Comparison of ENCODE assay signal across 8 mouse cellular contexts in genomic region chr17:45581567-45581983, GRCm38 (mm10). TPM values are rescaled to one million over a fixed set of nuclear protein-coding genes. Genes with fewer than 3 reads are reported as not detected.
DNase-seq lines count a peak whose midpoint lies in the region; ATAC-seq lines count a peak whose summit lies in the region.
"Had no signal": no experiment of that assay in that cellular context is flagged by ENCODE, and none has a peak within 500 bp of the region (broad histone marks: within the 10 kb centered on the region; RNA-seq: fewer than 3 reads in every experiment).

No protein-coding gene starts in this region.

- H3K4me1 ChIP-seq in kidney, embryonic 16.5 days (ENCODE audit: insufficient read depth, low read length), result peaks cover 33% of the 10 kb centered on the region
- peaks cover 50% of the 10 kb centered on the region for H3K4me1 ChIP-seq in liver, embryonic 16.5 days (ENCODE audit: control insufficient read depth, low read depth, low read length)

- no peak overlapping the region for H3K9ac ChIP-seq in kidney, embryonic 16.5 days (replicated peaks; ENCODE audit: low read length)
- H3K9ac ChIP-seq in liver, embryonic 16.5 days (ENCODE audit: low read depth, low read length), result peak overlapping the region; percentile 13; the same call in 1 of the 2 replicates

- DNase-seq in A20 (ENCODE audit: low read depth, low spot score), result peak; percentile 76
- DNase-seq in CD4-positive, CD25-positive, alpha-beta regulatory T cell, adult 2 months (ENCODE audit: low read depth, low spot score), result peak; percentile 90
- peak; percentile 88 for DNase-seq in c-Kit-positive CD71-positive TER-119-positive erythroid progenitor cells, embryonic 14.5 days (ENCODE audit: low spot score)
- DNase-seq in gastrocnemius, postnatal 4 days (ENCODE audit: low spot score in 2 of 2), result peak; percentile 60 to 74
- DNase-seq in retina, postnatal 1 day, result peak; percentile 89

- peaks cover 4% of the 10 kb centered on the region for H3K36me3 ChIP-seq in kidney, embryonic 16.5 days (ENCODE audit: insufficient read depth, low read length)
- H3K36me3 ChIP-seq in liver, embryonic 16.5 days (ENCODE audit: control insufficient read depth, insufficient read depth), result peaks cover 21% of the 10 kb centered on the region

- no peak overlapping the region for H3K4me3 ChIP-seq in kidney, embryonic 16.5 days (ENCODE audit: low read length)
- H3K4me3 ChIP-seq in liver, embryonic 16.5 days (ENCODE audit: low read depth, low read length), result no peak overlapping the region

- peaks cover 2% of the 10 kb centered on the region; the same call in 1 of the 2 replicates for H3K9me3 ChIP-seq in kidney, embryonic 16.5 days (ENCODE audit: low read length)
- H3K9me3 ChIP-seq in liver, embryonic 16.5 days (replicated peaks; ENCODE audit: control insufficient read depth, low read length), result no peaks in the 10 kb centered on the region

- H3K27ac ChIP-seq in kidney, embryonic 16.5 days (ENCODE audit: low read length), result peak overlapping the region; percentile 17; the same call in 1 of the 2 replicates
- H3K27ac ChIP-seq in liver, embryonic 16.5 days (ENCODE audit: low read length), result peak overlapping the region; percentile 90

- no peak for ATAC-seq in kidney, embryonic 16.5 days (ENCODE audit: low FRiP score, low TSS enrichment)
- peak; percentile 17; the same call in 1 of the 2 replicates for ATAC-seq in liver, embryonic 16.5 days (ENCODE audit: low read depth)

- H3K4me2 ChIP-seq in kidney, embryonic 16.5 days (replicated peaks; ENCODE audit: low read depth, low read length), result no peak overlapping the region
- peak overlapping the region; percentile 38 for H3K4me2 ChIP-seq in liver, embryonic 16.5 days (ENCODE audit: low read depth, low read length)

- H3K27me3 ChIP-seq in kidney, embryonic 16.5 days (ENCODE audit: insufficient read depth, low read length), result no peaks in the 10 kb centered on the region
- H3K27me3 ChIP-seq in liver, embryonic 16.5 days (ENCODE audit: control insufficient read depth, insufficient read depth, low read depth, low read length), result no peaks in the 10 kb centered on the region

- whole genome bisulfite sequencing in kidney, embryonic 16.5 days, result 5% methylated on average over 2 of the region's 2 CpGs
- WGBS in liver, embryonic 16.5 days (ENCODE audit: insufficient replicate concordance), result 3% methylated on average over 2 of the region's 2 CpGs

RNA-seq across cellular contexts. Expression of gene Hsp90ab1, which starts 8.5 kb away (rescaled TPM):
- total RNA-seq in gastrocnemius, postnatal 4 days (2021), result 1,000 to 10,000 TPM; 1,179 to 1,260 TPM
- 1,922 and 2,030 TPM in 2 replicates for polyA plus RNA-seq in kidney, embryonic 16.5 days (2015; fragmentation: Nextera tagmentation; extraction: Ambion mirVana)
- polyA plus RNA-seq in liver, embryonic 16.5 days (2015; fragmentation: Nextera tagmentation; extraction: Ambion mirVana), result 564 and 565 TPM in 2 replicates

RNA-seq across cellular contexts. Expression of gene Slc29a1, which starts 17.8 kb away (rescaled TPM):
- total RNA-seq in gastrocnemius, postnatal 4 days (2021), result 100 to 1,000 TPM; 148 to 166 TPM
- polyA plus RNA-seq in kidney, embryonic 16.5 days (2015; fragmentation: Nextera tagmentation; extraction: Ambion mirVana), result 107 and 116 TPM in 2 replicates
- 154 and 162 TPM in 2 replicates for polyA plus RNA-seq in liver, embryonic 16.5 days (2015; fragmentation: Nextera tagmentation; extraction: Ambion mirVana)

RNA-seq across cellular contexts. Expression of gene Slc35b2, which starts 17.9 kb away (rescaled TPM):
- 10 to 100 TPM; 44.4 to 52.7 TPM for total RNA-seq in gastrocnemius, postnatal 4 days (2021)
- polyA plus RNA-seq in kidney, embryonic 16.5 days (2015; fragmentation: Nextera tagmentation; extraction: Ambion mirVana), result 159 and 170 TPM in 2 replicates
- 45.3 and 46.5 TPM in 2 replicates for polyA plus RNA-seq in liver, embryonic 16.5 days (2015; fragmentation: Nextera tagmentation; extraction: Ambion mirVana)

RNA-seq across cellular contexts. Expression of gene Mymx, which starts 20.3 kb away (rescaled TPM):
- 10 to 100 TPM; 42.8 to 44.3 TPM for total RNA-seq in gastrocnemius, postnatal 4 days (2021)
- polyA plus RNA-seq in kidney, embryonic 16.5 days (2015; fragmentation: Nextera tagmentation; extraction: Ambion mirVana), result 6.2 and 7.4 TPM in 2 replicates
- 0.30 and 0.35 TPM in 2 replicates for polyA plus RNA-seq in liver, embryonic 16.5 days (2015; fragmentation: Nextera tagmentation; extraction: Ambion mirVana)
- total RNA-seq: layer of hippocampus, postnatal 25 days had no signal

RNA-seq across cellular contexts. Expression of gene Nfkbie, which starts 26.1 kb away (rescaled TPM):
- 1 to 10 TPM; 3.2 TPM for total RNA-seq in gastrocnemius, postnatal 4 days (2021)
- 5.9 and 6.4 TPM in 2 replicates for polyA plus RNA-seq in kidney, embryonic 16.5 days (2015; fragmentation: Nextera tagmentation; extraction: Ambion mirVana)
- 1.8 TPM in 2 replicates for polyA plus RNA-seq in liver, embryonic 16.5 days (2015; fragmentation: Nextera tagmentation; extraction: Ambion mirVana)
